Mouse (Mus musculus): ENCODE data around the gene Obox7. TPM values are rescaled to one million over a fixed set of nuclear protein-coding genes. Genes with fewer than 3 reads are reported as not detected.

Gene Obox7
- not detected in 2 replicates for polyA plus RNA-seq (2012; rRNA removed)

DNA sequence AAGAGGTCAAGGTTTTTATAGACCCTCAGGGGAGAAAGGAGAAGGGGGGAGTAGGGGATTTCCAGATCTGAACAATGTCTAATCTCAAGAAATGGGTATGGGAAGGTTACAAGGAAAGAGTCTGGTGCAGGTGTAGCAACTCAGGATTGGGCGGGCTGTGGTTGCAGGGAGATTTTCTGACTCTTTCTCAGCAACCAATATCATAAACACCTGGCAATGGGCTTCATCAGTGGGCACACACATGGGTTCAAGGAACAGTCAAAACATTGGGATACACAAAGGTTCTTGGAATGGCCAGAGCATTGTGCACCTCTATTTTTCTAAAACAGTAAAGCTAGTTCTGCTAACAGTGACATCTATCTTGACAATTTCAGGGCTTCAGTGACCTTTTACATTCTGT is at the start of gene Obox7:
TSS of gene Obox7 (plus strand) at position 301 of the 400 bp plus-strand sequence.

Other genes starting within 250 kb of the Obox7 start
- gene Sult2a8, start 212.7 kb upstream of the Obox7 start, polyA plus RNA-seq (2012; rRNA removed), result not detected in 2 replicates
- gene Sult2a7, start 165.3 kb upstream of the Obox7 start, polyA plus RNA-seq (2012; rRNA removed), result not detected in 2 replicates
- gene Vmn1r90, start 96.0 kb upstream of the Obox7 start, polyA plus RNA-seq (2012; rRNA removed), result not detected in 2 replicates

Measured in colon, adult 2 months (tissue).